Mouse (Mus musculus) stomach, postnatal 0 days (tissue): ENCODE data around the gene Zbtb49. TPM values are rescaled to one million over a fixed set of nuclear protein-coding genes. Genes with fewer than 3 reads are reported as not detected.

Source experiments
- ATAC-seq: fragments of 200-750 bp; cut with Nextera tagmentation; 2 replicates; pipeline ENCODE4 v1.8.0; 2017; ENCODE audit not compliant: low FRiP score, low TSS enrichment
- DNase-seq: peaks from one replicate; pipeline ENCODE4 v3.0.0-alpha.2; 2016; ENCODE audit warnings: low spot score
- H3K27ac ChIP-seq: fragments of 300-500 bp; sonication (generic); replicated peaks from 2 replicates; pipeline ENCODE4 v1.5.1; 2014; ENCODE audit warnings: mild to moderate bottlenecking, control low read depth
- H3K27me3 ChIP-seq: fragments of 300-500 bp; sonication (generic); 2 replicates; pipeline ENCODE4 v1.6.1; 2014; ENCODE audit warnings: low read length; ENCODE audit not compliant: control insufficient read depth, insufficient read depth
- H3K36me3 ChIP-seq: fragments of 300-500 bp; sonication (generic); 2 replicates; pipeline ENCODE4 v1.6.1; 2014; ENCODE audit warnings: low read length, mixed read lengths; ENCODE audit not compliant: control insufficient read depth, insufficient read depth
- H3K4me1 ChIP-seq: fragments of 300-500 bp; sonication (generic); replicated peaks from 2 replicates; pipeline ENCODE4 v1.6.1; 2014; ENCODE audit warnings: antibody characterized with exemption; ENCODE audit not compliant: control insufficient read depth, insufficient read depth
- H3K4me2 ChIP-seq: fragments of 300-500 bp; sonication (generic); replicated peaks from 2 replicates; pipeline ENCODE4 v1.6.1; 2014; ENCODE audit warnings: low read depth, mild to moderate bottlenecking, control low read depth, moderate library complexity
- H3K4me3 ChIP-seq: fragments of 300-500 bp; sonication (generic); 2 replicates; pipeline ENCODE4 v1.5.1; 2014; ENCODE audit warnings: low read depth, low read length, control low read depth
- H3K9ac ChIP-seq: fragments of 300-500 bp; sonication (generic); 2 replicates; pipeline ENCODE4 v1.6.1; 2014; ENCODE audit warnings: mild to moderate bottlenecking, low read length, control low read depth, mixed read lengths
- H3K9me3 ChIP-seq: fragments of 300-500 bp; sonication (generic); 2 replicates; pipeline ENCODE4 v1.6.1; 2016; ENCODE audit warnings: low read length; ENCODE audit not compliant: control insufficient read depth
- CTCF ChIP-seq: IDR thresholded peaks from 2 replicates; pipeline ENCODE4 v1.5.1; 2016; ENCODE audit warnings: antibody characterized with exemption, low read depth, mild to moderate bottlenecking, moderate library complexity
- EP300 ChIP-seq: optimal IDR thresholded peaks from 2 replicates; pipeline ENCODE3; 2016; ENCODE audit warnings: antibody characterized with exemption
- WGBS: fragments of 180-500 bp; shearing (Covaris S2); extraction: QIAGEN DNeasy Blood & Tissue Kit; methylation state at CpG from one replicate; pipeline ENCODE4 v1.1.7; 2014; 5-methylcytosine and 5-hydroxymethylcytosine counted together
- polyA plus RNA-seq: library from polyadenylated mRNA; unstranded; fragments of >200 nt; fragmentation: Nextera tagmentation; extraction: Ambion mirVana; gene quantifications from 2 replicates; pipeline ENCODE4 v1.2.1, GENCODE M21; 2015

The Zbtb49 gene
- polyA plus RNA-seq = 4.2 and 4.4 TPM in 2 replicates

GRCm38 (mm10) chr5:38220328-38220912 is at the start of gene Zbtb49, which contains the start of gene Lyar:
Gene Zbtb49 (minus strand): TSS chr5:38220457.
Gene Lyar (plus strand): TSS chr5:38220470.
- 0 out of 2 replicates have a peak, but pooled peaks cover 8% of the 10 kb centered on the region for H3K36me3 ChIP-seq
- no peaks in the 10 kb centered on the region for H3K9me3 ChIP-seq
- H3K27me3 ChIP-seq = no peaks in the 10 kb centered on the region
- peak; percentile 94 for ATAC-seq
- H3K4me1 ChIP-seq = peaks cover 6% of the 10 kb centered on the region; the same call in 1 of the 2 replicates
- WGBS = under 1% methylated on average over 53 of the region's 55 CpGs
- H3K4me3 ChIP-seq = peak within 1 kb of the TSS; percentile 85
- H3K4me2 ChIP-seq = peak within 1 kb of the TSS; percentile 90
- TF ChIP-seq EP300 = no peak
- TF ChIP-seq CTCF = peak; percentile 19; the same call in 1 of the 2 replicates
- peak within 1 kb of the TSS; percentile 80 for H3K27ac ChIP-seq
- DNase-seq = peak; percentile 95
- H3K9ac ChIP-seq = peak within 1 kb of the TSS; percentile 87

- under 1% methylated on average over 40 of the region's 40 CpGs for WGBS
- peak within 1 kb of the TSS; percentile 71 for H3K4me3 ChIP-seq
- H3K9me3 ChIP-seq = no peaks in the 10 kb centered on the region
- peak; percentile 71 for DNase-seq
- H3K27ac ChIP-seq = peak within 1 kb of the TSS; percentile 89
- TF ChIP-seq CTCF = no peak
- TF ChIP-seq EP300 = no peak
- peak within 1 kb of the TSS; percentile 85 for H3K4me2 ChIP-seq
- H3K27me3 ChIP-seq = no peaks in the 10 kb centered on the region
- ATAC-seq = peak; percentile 82
- H3K36me3 ChIP-seq = peaks cover 3% of the 10 kb centered on the region; the same call in 1 of the 2 replicates
- peak within 1 kb of the TSS; percentile 78 for H3K9ac ChIP-seq
- no peaks in the 10 kb centered on the region; the same call in 1 of the 2 replicates for H3K4me1 ChIP-seq
Measured at GRCm38 (mm10) chr5:38260107-38260682, 39.9 kb upstream of the Zbtb49 start, which contains the start of gene Tmem128. Gene Tmem128 (plus strand): TSS chr5:38260185.

GRCm38 (mm10) chr5:38259455-38260106 is 39.3 kb upstream of the Zbtb49 start:
- WGBS = 39% methylated on average over 9 of the region's 9 CpGs
- H3K9ac ChIP-seq = peak overlapping the region; percentile 78
- DNase-seq = no peak
- peak overlapping the region; percentile 89 for H3K27ac ChIP-seq
- no peaks in the 10 kb centered on the region for H3K27me3 ChIP-seq
- no peaks in the 10 kb centered on the region for H3K9me3 ChIP-seq
- H3K4me1 ChIP-seq = no peaks in the 10 kb centered on the region; the same call in 1 of the 2 replicates
- TF ChIP-seq CTCF = no peak
- TF ChIP-seq EP300 = no peak
- peak overlapping the region; percentile 85 for H3K4me2 ChIP-seq
- H3K4me3 ChIP-seq = peak overlapping the region; percentile 71
- peaks cover 3% of the 10 kb centered on the region; the same call in 1 of the 2 replicates for H3K36me3 ChIP-seq
- ATAC-seq = no peak

GRCm38 (mm10) chr5:38258773-38259146 is 38.5 kb upstream of the Zbtb49 start:
- H3K9ac ChIP-seq = no peak overlapping the region
- H3K4me2 ChIP-seq = no peak overlapping the region

GRCm38 (mm10) chr5:38258034-38258772 is 37.9 kb upstream of the Zbtb49 start:
- no peak overlapping the region for H3K27ac ChIP-seq
- no peaks in the 10 kb centered on the region; the same call in 1 of the 2 replicates for H3K36me3 ChIP-seq
- no peak for TF ChIP-seq EP300
- no peak for TF ChIP-seq CTCF
- no peaks in the 10 kb centered on the region for H3K27me3 ChIP-seq
- ATAC-seq (no peak), DNase-seq (no peak)
- H3K4me3 ChIP-seq = no peak overlapping the region
- H3K4me1 ChIP-seq = no peaks in the 10 kb centered on the region; the same call in 1 of the 2 replicates
- H3K9ac ChIP-seq = no peak overlapping the region
- no peak overlapping the region for H3K4me2 ChIP-seq
- H3K9me3 ChIP-seq = no peaks in the 10 kb centered on the region
- WGBS = 80% methylated on average over 8 of the region's 8 CpGs

More at GRCm38 (mm10) chr5:38258773-38259146, 38.5 kb upstream of the Zbtb49 start:
- 90% methylated on average over 5 of the region's 5 CpGs for WGBS
- no peak for ATAC-seq
- H3K27me3 ChIP-seq = no peaks in the 10 kb centered on the region
- H3K36me3 ChIP-seq = no peaks in the 10 kb centered on the region; the same call in 1 of the 2 replicates
- no peaks in the 10 kb centered on the region for H3K9me3 ChIP-seq
- TF ChIP-seq CTCF (no peak), EP300 (no peak)
- H3K4me1 ChIP-seq = no peaks in the 10 kb centered on the region; the same call in 1 of the 2 replicates
- no peak overlapping the region for H3K27ac ChIP-seq
- H3K4me3 ChIP-seq = no peak overlapping the region
- DNase-seq = no peak
